Mouse (Mus musculus): ENCODE measurements around the gene Olfr1179. TPM values are rescaled to one million over a fixed set of nuclear protein-coding genes. Genes with fewer than 3 reads are reported as not detected.
"Not testable (repeated sequence)": the region's sequence is repeated elsewhere in the genome, so short reads cannot be mapped to it uniquely, and the experiment has no call there.

Olfr1179 gene
- not detected in 2 replicates for polyA plus RNA-seq (2015; fragmentation: Nextera tagmentation; extraction: Ambion mirVana)

DNA sequence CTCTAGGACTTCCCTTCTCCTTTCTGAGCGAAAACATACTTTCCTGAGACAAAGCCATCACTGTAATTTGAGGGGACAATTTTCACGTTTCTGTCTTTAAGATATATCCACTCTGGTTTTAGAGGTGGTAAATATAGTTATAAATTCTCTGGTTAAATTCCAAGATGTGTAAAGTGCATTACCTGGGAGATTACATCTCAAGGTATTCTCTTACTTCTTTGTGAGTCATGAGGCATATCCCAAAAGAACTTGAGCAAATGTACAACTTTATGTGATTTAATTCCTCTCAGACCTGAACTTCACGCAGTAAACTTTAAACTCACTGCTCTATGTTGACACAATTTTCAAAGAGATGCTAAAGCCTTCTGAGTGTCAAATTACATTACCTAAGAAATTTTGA is at the start of gene Olfr1179:
Gene Olfr1179, minus strand, starts transcription at position 101 of the 400 bp plus-strand sequence.
- Histone ChIP-seq H3K36me3 (ENCODE audit: control insufficient read depth, insufficient read depth, low read length) (no peaks in the 10 kb centered on the region), H3K4me2 (ENCODE audit: low read depth, low read length) (no peak within 1 kb of the TSS), H3K4me3 (replicated peaks; ENCODE audit: low read length) (no peak within 1 kb of the TSS), H3K9me3 (replicated peaks; ENCODE audit: control insufficient read depth, low read length) (no peaks in the 10 kb centered on the region), H3K27me3 (ENCODE audit: control insufficient read depth, insufficient read depth, low read length) (no peaks in the 10 kb centered on the region), H3K4me1 (ENCODE audit: control insufficient read depth, insufficient read depth, low read length) (no peaks in the 10 kb centered on the region), H3K27ac (ENCODE audit: low read length) (no peak within 1 kb of the TSS), H3K9ac (ENCODE audit: low read length) (no peak within 1 kb of the TSS)
- WGBS, result 78% methylated on average over 3 of the region's 3 CpGs
- ATAC-seq (ENCODE audit: insufficient read depth, low FRiP score), result no peak

DNA sequence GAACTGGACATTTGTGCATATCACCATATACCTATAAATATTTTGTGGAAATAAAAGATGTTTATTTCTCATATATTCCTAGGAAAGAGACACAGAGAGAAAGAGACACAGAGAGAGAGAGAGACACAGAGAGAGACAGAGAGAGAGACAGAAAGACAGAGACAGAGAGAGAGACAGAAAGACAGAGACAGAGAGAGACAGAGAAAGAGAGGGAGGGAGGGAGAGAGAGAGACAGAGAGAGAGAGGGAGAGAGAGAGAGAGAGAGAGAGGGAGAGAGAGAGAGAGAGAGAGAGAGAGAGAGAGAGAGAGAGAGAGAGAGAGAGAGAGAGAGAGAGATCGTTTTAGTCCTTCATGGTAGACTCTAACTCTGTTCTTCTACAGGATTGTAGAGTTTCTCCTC is 48.3 kb upstream of the Olfr1179 start, which contains the start of gene Olfr1183:
Gene Olfr1183, plus strand, starts transcription at position 301 of the 400 bp plus-strand sequence.
- H3K4me1 ChIP-seq (ENCODE audit: control insufficient read depth, insufficient read depth, low read length); H3K9me3 ChIP-seq (replicated peaks; ENCODE audit: control insufficient read depth, low read length); H3K9ac ChIP-seq (ENCODE audit: low read length); H3K4me3 ChIP-seq (replicated peaks; ENCODE audit: low read length); ATAC-seq (ENCODE audit: insufficient read depth, low FRiP score); H3K36me3 ChIP-seq (ENCODE audit: control insufficient read depth, insufficient read depth, low read length); H3K27me3 ChIP-seq (ENCODE audit: control insufficient read depth, insufficient read depth, low read length); H3K4me2 ChIP-seq (ENCODE audit: low read depth, low read length); H3K27ac ChIP-seq (ENCODE audit: low read length): not testable (repeated sequence)
- 88% methylated on average over 1 of the region's 1 CpGs for WGBS

DNA sequence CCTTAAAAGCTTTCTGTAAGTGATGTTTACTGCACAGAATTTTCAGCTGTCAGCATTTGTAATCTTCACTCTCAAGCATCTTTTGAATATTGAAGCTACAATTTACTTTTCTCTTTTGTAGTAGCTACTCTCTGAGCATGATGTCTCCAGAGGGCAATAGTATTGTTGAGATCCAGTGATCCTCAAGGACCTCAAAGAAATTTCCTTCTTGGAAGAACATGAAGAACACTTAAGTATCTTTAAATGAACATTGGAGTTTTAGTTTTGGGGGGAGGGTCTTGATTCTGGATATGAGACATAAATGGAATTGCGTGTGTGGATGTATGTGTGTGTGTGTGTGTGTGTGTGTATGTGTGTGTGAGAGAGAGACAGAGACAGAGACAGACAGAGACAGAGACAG is 42.8 kb upstream of the Olfr1179 start, which contains the start of gene Gm13757:
Gene Gm13757, minus strand, starts transcription at position 101 of the 400 bp plus-strand sequence.
- WGBS, result 81% methylated on average over 1 of the region's 1 CpGs
- H3K27ac ChIP-seq (ENCODE audit: low read length), result no peak within 1 kb of the TSS

DNA sequence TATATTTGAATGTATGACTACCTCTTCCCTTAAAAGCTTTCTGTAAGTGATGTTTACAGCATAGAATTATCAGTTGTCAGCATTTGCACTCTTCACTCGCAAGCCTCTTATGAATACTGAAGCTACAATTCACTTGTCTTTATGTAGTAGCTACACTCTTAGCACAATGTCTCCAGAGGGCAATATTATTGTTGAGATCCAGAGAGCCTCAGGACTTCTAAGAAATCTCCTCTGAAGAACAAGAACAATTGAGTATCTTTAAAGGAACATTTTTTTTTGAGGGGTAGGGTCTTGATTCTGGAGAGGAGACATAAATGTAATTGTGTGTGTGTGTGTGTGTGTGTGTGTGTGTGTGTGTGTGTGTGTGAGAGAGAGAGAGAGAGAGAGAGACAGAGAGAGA is 19.8 kb upstream of the Olfr1179 start, which contains the start of gene Olfr1181:
Gene Olfr1181, minus strand, starts transcription at position 101 of the 400 bp plus-strand sequence.
- no peaks in the 10 kb centered on the region for H3K36me3 ChIP-seq (ENCODE audit: control insufficient read depth, insufficient read depth, low read length)
- H3K9me3 ChIP-seq (replicated peaks; ENCODE audit: control insufficient read depth, low read length), result no peaks in the 10 kb centered on the region
- H3K4me3 ChIP-seq (replicated peaks; ENCODE audit: low read length), result no peak within 1 kb of the TSS
- H3K4me2 ChIP-seq (ENCODE audit: low read depth, low read length), result no peak within 1 kb of the TSS
- 83% methylated on average over 1 of the region's 1 CpGs for WGBS
- no peaks in the 10 kb centered on the region for H3K27me3 ChIP-seq (ENCODE audit: control insufficient read depth, insufficient read depth, low read length)
- H3K4me1 ChIP-seq (ENCODE audit: control insufficient read depth, insufficient read depth, low read length), result no peaks in the 10 kb centered on the region
- H3K27ac ChIP-seq (ENCODE audit: low read length), result no peak within 1 kb of the TSS
- H3K9ac ChIP-seq (ENCODE audit: low read length), result no peak within 1 kb of the TSS
- ATAC-seq (ENCODE audit: insufficient read depth, low FRiP score), result no peak

More for the DNA sequence above, 42.8 kb upstream of the Olfr1179 start, which contains the start of gene Gm13757:
- no peak within 1 kb of the TSS for H3K9ac ChIP-seq (ENCODE audit: low read length)
- H3K36me3 ChIP-seq (ENCODE audit: control insufficient read depth, insufficient read depth, low read length), result no peaks in the 10 kb centered on the region
- no peaks in the 10 kb centered on the region for H3K27me3 ChIP-seq (ENCODE audit: control insufficient read depth, insufficient read depth, low read length)
- no peak within 1 kb of the TSS for H3K4me3 ChIP-seq (replicated peaks; ENCODE audit: low read length)
- no peak for ATAC-seq (ENCODE audit: insufficient read depth, low FRiP score)
- no peaks in the 10 kb centered on the region for H3K4me1 ChIP-seq (ENCODE audit: control insufficient read depth, insufficient read depth, low read length)
- no peaks in the 10 kb centered on the region for H3K9me3 ChIP-seq (replicated peaks; ENCODE audit: control insufficient read depth, low read length)
- H3K4me2 ChIP-seq (ENCODE audit: low read depth, low read length), result no peak within 1 kb of the TSS

DNA sequence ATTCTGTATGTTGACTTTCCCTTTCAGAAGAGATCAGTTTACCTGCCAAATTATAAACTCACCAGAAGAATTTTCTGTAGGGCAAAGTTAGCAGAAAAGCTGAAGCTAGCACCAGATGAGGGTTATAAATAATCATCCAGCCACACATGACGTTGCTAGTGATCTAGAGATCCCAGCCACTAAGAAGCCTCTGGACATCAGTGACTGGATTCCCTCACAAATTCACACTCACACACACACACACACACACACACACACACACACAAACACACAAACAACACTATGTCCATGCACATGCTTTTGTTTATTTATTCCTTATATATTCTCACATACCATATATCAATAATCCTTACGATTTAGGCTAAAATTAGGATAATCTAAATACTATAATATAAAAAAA is 12.8 kb upstream of the Olfr1179 start, which contains the start of gene Olfr1180:
Gene Olfr1180, minus strand, starts transcription at position 101 of the 400 bp plus-strand sequence.
- no peaks in the 10 kb centered on the region for H3K27me3 ChIP-seq (ENCODE audit: control insufficient read depth, insufficient read depth, low read length)
- H3K36me3 ChIP-seq (ENCODE audit: control insufficient read depth, insufficient read depth, low read length), result no peaks in the 10 kb centered on the region
- no peak within 1 kb of the TSS for H3K4me2 ChIP-seq (ENCODE audit: low read depth, low read length)
- 62% methylated on average over 2 of the region's 2 CpGs for WGBS
- no peak within 1 kb of the TSS for H3K4me3 ChIP-seq (replicated peaks; ENCODE audit: low read length)
- H3K27ac ChIP-seq (ENCODE audit: low read length), result no peak within 1 kb of the TSS
- no peaks in the 10 kb centered on the region for H3K4me1 ChIP-seq (ENCODE audit: control insufficient read depth, insufficient read depth, low read length)
- no peaks in the 10 kb centered on the region for H3K9me3 ChIP-seq (replicated peaks; ENCODE audit: control insufficient read depth, low read length)
- ATAC-seq (ENCODE audit: insufficient read depth, low FRiP score), result no peak
- no peak within 1 kb of the TSS for H3K9ac ChIP-seq (ENCODE audit: low read length)

DNA sequence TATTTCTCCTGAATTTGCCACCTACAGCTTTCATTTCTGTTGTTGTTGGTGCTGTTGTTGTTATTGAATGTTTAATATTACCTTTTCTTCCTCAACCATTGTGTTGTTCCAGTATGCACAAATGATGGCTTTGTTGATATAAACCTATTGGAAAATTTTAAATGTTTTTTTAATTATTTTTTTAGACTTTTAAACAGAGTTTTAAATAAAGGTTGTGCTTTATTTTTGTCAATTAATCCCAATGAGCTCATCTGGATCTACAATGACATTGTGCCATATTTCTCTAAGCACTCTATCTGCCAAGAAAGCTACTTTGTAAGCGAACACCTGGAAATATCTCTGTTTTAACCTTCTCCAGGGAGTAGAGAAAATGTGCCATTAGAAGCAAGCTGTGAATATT is 19.5 kb downstream of the Olfr1179 start, which contains the start of gene Olfr1178:
Gene Olfr1178, plus strand, starts transcription at position 301 of the 400 bp plus-strand sequence.
- no peak within 1 kb of the TSS for H3K9ac ChIP-seq (ENCODE audit: low read length)
- 83% methylated on average over 1 of the region's 1 CpGs for WGBS
- no peak for ATAC-seq (ENCODE audit: insufficient read depth, low FRiP score)

DNA sequence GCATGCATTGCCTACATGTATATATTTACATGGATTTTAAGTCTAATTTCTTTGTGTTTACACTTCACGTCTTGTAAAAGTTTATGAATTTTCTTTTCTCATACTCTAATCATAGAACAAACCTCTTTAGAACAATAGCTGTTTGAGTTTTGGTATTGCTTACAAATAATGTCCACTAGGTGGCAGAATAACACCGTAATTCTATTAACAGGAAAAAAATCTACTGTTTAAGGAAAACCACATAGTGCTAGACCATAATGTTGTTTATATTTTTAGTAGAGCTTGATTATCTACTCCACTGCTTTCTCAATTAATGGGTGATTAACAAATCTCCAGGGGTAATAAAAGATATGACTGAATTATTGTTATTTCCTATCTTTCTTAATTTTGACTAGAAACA is 49.9 kb downstream of the Olfr1179 start:
- no peaks in the 10 kb centered on the region for H3K4me1 ChIP-seq (ENCODE audit: control insufficient read depth, insufficient read depth, low read length)
- H3K9ac ChIP-seq (ENCODE audit: low read length), result no peak overlapping the region
- no peaks in the 10 kb centered on the region for H3K27me3 ChIP-seq (ENCODE audit: control insufficient read depth, insufficient read depth, low read length)
- 2% methylated on average over 2 of the region's 2 CpGs for WGBS
- ATAC-seq (ENCODE audit: insufficient read depth, low FRiP score), result no peak
- H3K27ac ChIP-seq (ENCODE audit: low read length), result no peak overlapping the region
- no peak overlapping the region for H3K4me2 ChIP-seq (ENCODE audit: low read depth, low read length)
- no peak overlapping the region for H3K4me3 ChIP-seq (replicated peaks; ENCODE audit: low read length)
- no peaks in the 10 kb centered on the region for H3K9me3 ChIP-seq (replicated peaks; ENCODE audit: control insufficient read depth, low read length)
- no peaks in the 10 kb centered on the region for H3K36me3 ChIP-seq (ENCODE audit: control insufficient read depth, insufficient read depth, low read length)

More for the DNA sequence above, 19.5 kb downstream of the Olfr1179 start, which contains the start of gene Olfr1178:
- Histone ChIP-seq H3K4me1 (ENCODE audit: control insufficient read depth, insufficient read depth, low read length) (no peaks in the 10 kb centered on the region), H3K9me3 (replicated peaks; ENCODE audit: control insufficient read depth, low read length) (no peaks in the 10 kb centered on the region), H3K4me3 (replicated peaks; ENCODE audit: low read length) (no peak within 1 kb of the TSS), H3K27ac (ENCODE audit: low read length) (no peak within 1 kb of the TSS), H3K36me3 (ENCODE audit: control insufficient read depth, insufficient read depth, low read length) (no peaks in the 10 kb centered on the region), H3K27me3 (ENCODE audit: control insufficient read depth, insufficient read depth, low read length) (no peaks in the 10 kb centered on the region), H3K4me2 (ENCODE audit: low read depth, low read length) (no peak within 1 kb of the TSS)

Other genes with a start within 250 kb of the Olfr1179 start
- gene Olfr1168, start 224.6 kb downstream of the Olfr1179 start, polyA plus RNA-seq (2015; fragmentation: Nextera tagmentation; extraction: Ambion mirVana), result not detected in 2 replicates
- not detected in 2 replicates for gene Olfr1170, start 178.1 kb downstream of the Olfr1179 start, polyA plus RNA-seq (2015; fragmentation: Nextera tagmentation; extraction: Ambion mirVana)
- not detected in 2 replicates for gene Olfr1173, start 126.6 kb downstream of the Olfr1179 start, polyA plus RNA-seq (2015; fragmentation: Nextera tagmentation; extraction: Ambion mirVana)
- gene Olfr1174-ps, start 91.3 kb downstream of the Olfr1179 start, polyA plus RNA-seq (2015; fragmentation: Nextera tagmentation; extraction: Ambion mirVana), result not detected in 2 replicates
- gene Olfr1175-ps, start 79.2 kb downstream of the Olfr1179 start, polyA plus RNA-seq (2015; fragmentation: Nextera tagmentation; extraction: Ambion mirVana), result not detected in 2 replicates
- gene Olfr1176, start 69.7 kb downstream of the Olfr1179 start, polyA plus RNA-seq (2015; fragmentation: Nextera tagmentation; extraction: Ambion mirVana), result not detected in 2 replicates
- gene Olfr1177-ps, start 60.0 kb downstream of the Olfr1179 start, polyA plus RNA-seq (2015; fragmentation: Nextera tagmentation; extraction: Ambion mirVana), result not detected in 2 replicates
- not detected in 2 replicates for gene Olfr1178, start 19.4 kb downstream of the Olfr1179 start, polyA plus RNA-seq (2015; fragmentation: Nextera tagmentation; extraction: Ambion mirVana)
- gene Olfr1180, start 12.7 kb upstream of the Olfr1179 start, polyA plus RNA-seq (2015; fragmentation: Nextera tagmentation; extraction: Ambion mirVana), result not detected in 2 replicates
- gene Olfr1181, start 19.7 kb upstream of the Olfr1179 start, polyA plus RNA-seq (2015; fragmentation: Nextera tagmentation; extraction: Ambion mirVana), result not detected in 2 replicates
- not detected in 2 replicates for gene Gm13757, start 42.7 kb upstream of the Olfr1179 start, polyA plus RNA-seq (2015; fragmentation: Nextera tagmentation; extraction: Ambion mirVana)
- gene Olfr1183, start 48.4 kb upstream of the Olfr1179 start, polyA plus RNA-seq (2015; fragmentation: Nextera tagmentation; extraction: Ambion mirVana), result not detected in 2 replicates
- not detected in 2 replicates for gene Olfr1184, start 77.1 kb upstream of the Olfr1179 start, polyA plus RNA-seq (2015; fragmentation: Nextera tagmentation; extraction: Ambion mirVana)
- not detected in 2 replicates for gene Olfr1185-ps1, start 86.9 kb upstream of the Olfr1179 start, polyA plus RNA-seq (2015; fragmentation: Nextera tagmentation; extraction: Ambion mirVana)
- not detected in 2 replicates for gene Olfr1186, start 112.1 kb upstream of the Olfr1179 start, polyA plus RNA-seq (2015; fragmentation: Nextera tagmentation; extraction: Ambion mirVana)
- not detected in 2 replicates for gene Olfr1188, start 150.5 kb upstream of the Olfr1179 start, polyA plus RNA-seq (2015; fragmentation: Nextera tagmentation; extraction: Ambion mirVana)
- gene Olfr1189, start 180.0 kb upstream of the Olfr1179 start, polyA plus RNA-seq (2015; fragmentation: Nextera tagmentation; extraction: Ambion mirVana), result not detected in 2 replicates
- gene Olfr1191-ps1, start 234.1 kb upstream of the Olfr1179 start, polyA plus RNA-seq (2015; fragmentation: Nextera tagmentation; extraction: Ambion mirVana), result not detected in 2 replicates
- not detected in 2 replicates for gene Olfr1192-ps1, start 242.1 kb upstream of the Olfr1179 start, polyA plus RNA-seq (2015; fragmentation: Nextera tagmentation; extraction: Ambion mirVana)